Mouse (Mus musculus): ENCODE results near the gene Rnf130.

DNA sequence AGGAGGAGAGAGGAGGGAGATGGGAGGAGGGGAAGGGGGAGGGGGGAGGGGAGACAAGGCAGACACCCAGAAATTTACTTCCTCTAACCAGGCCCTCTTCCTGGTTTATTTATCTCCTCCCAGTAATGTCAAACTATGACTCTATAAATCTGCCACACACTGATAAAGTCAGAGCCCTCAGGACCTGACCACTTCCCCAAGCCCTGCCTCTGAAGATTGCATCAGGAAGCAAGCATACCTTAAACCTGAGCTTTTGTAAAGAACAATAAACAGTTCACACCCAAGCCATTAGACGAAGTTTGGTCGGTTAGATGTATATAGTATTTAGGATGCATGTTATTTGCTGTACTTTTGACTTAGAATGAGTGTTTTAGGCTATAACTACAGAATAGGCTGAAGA, 30.6 kb upstream of the Rnf130 start:
- TF ChIP-seq CTCF (IDR thresholded peaks at IDR 0.05): no peak
- TF ChIP-seq EP300 (IDR thresholded peaks at IDR 0.05): no peak

Data from lung, postnatal 0 days (tissue).